Mouse (Mus musculus) right cerebral cortex, postnatal 36 days (tissue): ENCODE measurements at regions not wholly inside any gene's neighbourhood (a gene's known extent, or its start where the extent isn't known, plus 50 kb on each side); places are given as distances from the start of the nearest gene placed in this dataset.

Experiments used
- DNase-seq, 2 experiments: peaks; one replicate each; pipeline ENCODE4 v3.0.0; 2022; ENCODE audit warnings: low spot score in 2 of 2, mixed read lengths in 1 of 2

DNA sequence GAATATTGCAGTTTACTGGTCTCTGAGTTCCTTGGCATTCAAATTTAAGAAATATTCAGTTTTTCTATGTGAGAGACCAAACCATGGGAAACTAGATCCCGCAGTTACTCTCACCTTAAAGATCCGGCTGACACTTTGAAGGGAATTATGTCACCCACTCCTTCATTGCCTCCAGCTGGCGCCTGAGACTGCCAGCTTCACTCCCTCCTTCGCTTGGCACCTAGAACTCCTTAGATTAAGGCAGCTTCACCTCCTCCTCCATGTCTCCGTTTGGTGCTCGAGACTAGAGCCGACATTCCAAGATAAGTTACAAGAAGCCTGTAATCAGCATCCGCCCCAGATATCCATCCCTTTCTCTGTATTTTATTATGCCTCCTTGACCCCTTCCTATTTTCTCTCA, 269.3 kb upstream of the Slitrk4 start:
- DNase-seq, result peak in 1 of 2 experiments; percentile 7

DNA sequence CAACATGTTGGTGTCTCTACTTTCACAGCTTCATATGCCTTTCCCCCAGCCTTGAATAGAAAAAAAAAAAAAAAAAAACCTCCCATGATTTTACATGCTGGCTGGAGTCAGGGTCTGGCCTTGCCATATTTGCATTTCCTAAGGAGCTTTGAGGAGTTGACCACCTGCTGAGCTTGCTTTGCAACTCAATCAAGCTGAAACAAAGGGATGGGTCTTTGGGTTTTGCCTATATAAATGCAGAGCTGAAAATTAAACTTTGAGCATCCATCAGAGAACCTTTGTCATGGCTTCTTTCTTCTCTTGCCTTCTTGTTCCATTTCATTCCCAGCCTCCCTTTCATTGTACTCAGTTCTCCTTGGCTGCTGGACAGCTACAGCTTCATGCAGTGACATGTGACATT, 228.2 kb upstream of the Slitrk4 start:
- no peak for DNase-seq
